Mouse (Mus musculus) monocyte, adult 5-6 weeks (primary cell): ENCODE data around the gene Celf2. TPM values are rescaled to one million over a fixed set of nuclear protein-coding genes. Genes with fewer than 3 reads are reported as not detected.
A peak's percentile ranks its signal among the peaks of the same experiment; 100 is the strongest.
"Not testable (repeated sequence)": the region's sequence is repeated elsewhere in the genome, so short reads cannot be mapped to it uniquely, and the experiment has no call there.

Experiments used
- ATAC-seq: fragments of 153-309, 156-312 bp; replicated peaks from 2 replicates; pipeline ENCODE4 v1.8.0; 2017; ENCODE audit warnings: mild to moderate bottlenecking; ENCODE audit not compliant: low TSS enrichment, insufficient number of reproducible peaks, severe bottlenecking, poor library complexity, low FRiP score
- total RNA-seq: library from RNA; stranded (forward); fragments of 200-1000, 200-491, 200-594 nt; gene quantifications from 3 replicates; pipeline ENCODE4 v1.2.3, GENCODE M21; 2017

Gene Celf2
- total RNA-seq, 1 experiment from 2014 or later = 106 TPM

- ATAC-seq = no peak
These were observed 872.2 kb downstream of the Celf2 start for GRCm38 (mm10) chr2:6637147-6637546.

GRCm38 (mm10) chr2:6634899-6635298, 874.5 kb downstream of the Celf2 start:
- ATAC-seq = no peak

GRCm38 (mm10) chr2:6633115-6633514, 876.2 kb downstream of the Celf2 start:
- ATAC-seq = no peak

GRCm38 (mm10) chr2:6623802-6624201, 885.6 kb downstream of the Celf2 start:
- no peak for ATAC-seq

GRCm38 (mm10) chr2:6622082-6622481, 887.3 kb downstream of the Celf2 start:
- no peak for ATAC-seq

- ATAC-seq = no peak
These were observed 890.5 kb downstream of the Celf2 start for GRCm38 (mm10) chr2:6618856-6619255.

- ATAC-seq = no peak
These were observed 890.9 kb downstream of the Celf2 start for GRCm38 (mm10) chr2:6618450-6618849.

GRCm38 (mm10) chr2:6604347-6604746, 905.0 kb downstream of the Celf2 start:
- ATAC-seq = no peak

- no peak for ATAC-seq
These were observed 905.5 kb downstream of the Celf2 start for GRCm38 (mm10) chr2:6603880-6604279.

GRCm38 (mm10) chr2:6602163-6602562, 907.2 kb downstream of the Celf2 start:
- ATAC-seq = no peak

- no peak for ATAC-seq
These were observed 910.5 kb downstream of the Celf2 start for GRCm38 (mm10) chr2:6598879-6599167.

- ATAC-seq = no peak
These were observed 911.1 kb downstream of the Celf2 start for GRCm38 (mm10) chr2:6598124-6598878.

- no peak for ATAC-seq
These were observed 914.6 kb downstream of the Celf2 start for GRCm38 (mm10) chr2:6594736-6595135.

GRCm38 (mm10) chr2:6594160-6594559, 915.2 kb downstream of the Celf2 start:
- ATAC-seq = no peak

GRCm38 (mm10) chr2:6593739-6594138, 915.6 kb downstream of the Celf2 start:
- no peak for ATAC-seq

GRCm38 (mm10) chr2:6586122-6586681, 923.2 kb downstream of the Celf2 start:
- no peak for ATAC-seq

- no peak for ATAC-seq
These were observed 924.2 kb downstream of the Celf2 start for GRCm38 (mm10) chr2:6585069-6585754.

- 0 out of 2 replicates have a peak, but pooled peaks have one; percentile 50 for ATAC-seq
These were observed 926.7 kb downstream of the Celf2 start for GRCm38 (mm10) chr2:6582711-6583110.

GRCm38 (mm10) chr2:6580066-6580465, 929.3 kb downstream of the Celf2 start:
- ATAC-seq = peak; percentile 47; the same call in 1 of the 2 replicates

- not testable (repeated sequence) for ATAC-seq
These were observed 934.0 kb downstream of the Celf2 start for GRCm38 (mm10) chr2:6575316-6575715.
